Mouse (Mus musculus): ENCODE data around the gene Rrp1b.

DNA sequence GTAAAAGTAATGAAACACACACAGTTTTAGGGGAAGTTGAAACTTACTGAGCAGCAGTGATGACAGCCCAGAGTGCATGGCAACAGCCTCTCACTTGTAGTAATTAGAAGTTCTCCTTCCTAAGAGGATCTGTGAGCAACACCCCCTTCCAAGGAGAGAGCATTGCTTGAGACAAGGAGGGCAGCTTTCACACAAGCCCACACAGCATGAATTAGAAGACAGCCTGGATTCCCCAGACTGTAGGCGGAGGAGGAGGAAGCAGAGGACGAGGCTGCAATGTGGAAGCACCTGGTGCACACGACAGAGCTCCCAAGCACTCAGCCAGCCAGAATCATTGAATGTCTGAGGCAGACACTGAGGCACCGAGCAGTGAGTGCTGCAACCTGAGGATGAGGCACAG is 39.6 kb upstream of the Rrp1b start:
- TF ChIP-seq TAL1 (IDR thresholded peaks at IDR 0.05; ENCODE audit: low read length) (no peak), GATA1 (IDR thresholded peaks at IDR 0.05; ENCODE audit: low read length) (no peak)

Measured in erythroblast, embryonic 14.5 days (primary cell).